Mouse (Mus musculus) E14TG2a.4 (cell line): Measurements from ENCODE around the gene Tmprss11c.

Source experiments
- H3K27me3 ChIP-seq: 2 replicates; pipeline ENCODE4 v1.6.1; 2014; ENCODE audit warnings: low read length, control low read depth; ENCODE audit not compliant: insufficient read depth
- H3K36me3 ChIP-seq: 2 replicates; pipeline ENCODE4 v1.6.1; 2014; ENCODE audit warnings: low read length, control low read depth; ENCODE audit not compliant: insufficient read depth
- H3K4me1 ChIP-seq: replicated peaks from 2 replicates; pipeline ENCODE4 v1.6.1; 2014; ENCODE audit warnings: low read depth, low read length, control low read depth
- H3K4me3 ChIP-seq: replicated peaks from 2 replicates; pipeline ENCODE4 v1.5.1; 2014; ENCODE audit warnings: mild to moderate bottlenecking, low read length
- H3K9me3 ChIP-seq: 2 replicates; pipeline ENCODE4 v1.6.1; 2014; ENCODE audit warnings: low read length, control low read depth
- CTCF ChIP-seq: conservative IDR thresholded peaks from 2 replicates; pipeline ENCODE4 v1.5.1; 2014; ENCODE audit warnings: low read length
- NANOG ChIP-seq: IDR thresholded peaks from 2 replicates; pipeline ENCODE4 v1.6.1; 2014; ENCODE audit warnings: borderline replicate concordance, low read length, mixed read lengths
- POU5F1 ChIP-seq: IDR thresholded peaks from 2 replicates; pipeline ENCODE4 v1.6.1; 2014; ENCODE audit warnings: low read length, borderline replicate concordance

Tmprss11c gene

GRCm38 (mm10) chr5:86191356-86191755 lies 97.8 kb downstream of the Tmprss11c start:
- no peak overlapping the region for H3K4me3 ChIP-seq
- H3K4me1 ChIP-seq, result peaks cover 11% of the 10 kb centered on the region
- no peaks in the 10 kb centered on the region for H3K36me3 ChIP-seq
- TF ChIP-seq NANOG (no peak), CTCF (peak; percentile 29)
- H3K27me3 ChIP-seq, result no peaks in the 10 kb centered on the region
- H3K9me3 ChIP-seq, result no peaks in the 10 kb centered on the region

GRCm38 (mm10) chr5:86190770-86191169 lies 98.3 kb downstream of the Tmprss11c start:
- no peaks in the 10 kb centered on the region for H3K27me3 ChIP-seq
- no peak for TF ChIP-seq NANOG
- TF ChIP-seq POU5F1, result no peak
- no peak; the same call in 1 of the 2 replicates for TF ChIP-seq CTCF
- H3K9me3 ChIP-seq, result no peaks in the 10 kb centered on the region
- peaks cover 11% of the 10 kb centered on the region for H3K4me1 ChIP-seq
- H3K36me3 ChIP-seq, result no peaks in the 10 kb centered on the region
- no peak overlapping the region for H3K4me3 ChIP-seq

- H3K27me3 ChIP-seq, result no peaks in the 10 kb centered on the region
- H3K36me3 ChIP-seq, result no peaks in the 10 kb centered on the region
- peaks cover 11% of the 10 kb centered on the region for H3K4me1 ChIP-seq
- no peak overlapping the region for H3K4me3 ChIP-seq
- H3K9me3 ChIP-seq, result no peaks in the 10 kb centered on the region
- TF ChIP-seq CTCF (no peak), POU5F1 (no peak), NANOG (no peak)
Measured at GRCm38 (mm10) chr5:86190290-86190689, 98.8 kb downstream of the Tmprss11c start.

- Histone ChIP-seq H3K36me3 (no peaks in the 10 kb centered on the region), H3K27me3 (no peaks in the 10 kb centered on the region), H3K9me3 (no peaks in the 10 kb centered on the region), H3K4me3 (peak overlapping the region; percentile 14; the same call in 1 of the 2 replicates), H3K4me1 (peaks cover 21% of the 10 kb centered on the region)
- TF ChIP-seq NANOG, result no peak
- TF ChIP-seq CTCF, result no peak
- TF ChIP-seq POU5F1, result no peak
Measured at GRCm38 (mm10) chr5:86187441-86187840, 101.7 kb downstream of the Tmprss11c start.
